Mouse (Mus musculus) mouse trophoblast stem cell (cell line): ENCODE data around the gene Prdm16.

Experiments
- in situ Hi-C, 2 experiments: fragments of 300-500 bp; cut with MseI, MboI; formaldehyde crosslinking; loops; 2 replicates in 1 of 2; 3 replicates in 1 of 2; pipeline ENCODE4 v1.15.1; 2025

The Prdm16 gene

GRCm38 (mm10) chr4:154480544-154481260 lies 156.0 kb downstream of the Prdm16 start:
- in situ Hi-C loops: no loop called here

- in situ Hi-C loops: no loop called here
Measured at GRCm38 (mm10) chr4:154480143-154480542, 156.5 kb downstream of the Prdm16 start.

GRCm38 (mm10) chr4:154478933-154479613 lies 157.6 kb downstream of the Prdm16 start:
- in situ Hi-C loops: no loop called here

- in situ Hi-C loops: no loop called here
Measured at GRCm38 (mm10) chr4:154473571-154474307, 162.9 kb downstream of the Prdm16 start.

GRCm38 (mm10) chr4:154472569-154472968 lies 164.1 kb downstream of the Prdm16 start:
- in situ Hi-C loops: no loop called here

GRCm38 (mm10) chr4:154471447-154472101 lies 165.1 kb downstream of the Prdm16 start:
- in situ Hi-C loops: no loop called here

GRCm38 (mm10) chr4:154466305-154466704 lies 170.4 kb downstream of the Prdm16 start:
- in situ Hi-C loops: no loop called here

GRCm38 (mm10) chr4:154465123-154465522 lies 171.6 kb downstream of the Prdm16 start:
- in situ Hi-C loops: no loop called here

GRCm38 (mm10) chr4:154460021-154460420 lies 176.7 kb downstream of the Prdm16 start:
- in situ Hi-C loops: no loop called here

GRCm38 (mm10) chr4:154457756-154458155 lies 178.9 kb downstream of the Prdm16 start:
- in situ Hi-C loops: no loop called here

- in situ Hi-C loops: no loop called here
Measured at GRCm38 (mm10) chr4:154456265-154456822, 180.3 kb downstream of the Prdm16 start.

GRCm38 (mm10) chr4:154450441-154450840 lies 186.2 kb downstream of the Prdm16 start:
- in situ Hi-C loops: no loop called here

GRCm38 (mm10) chr4:154450036-154450435 lies 186.6 kb downstream of the Prdm16 start:
- in situ Hi-C loops: no loop called here

GRCm38 (mm10) chr4:154449343-154449742 lies 187.3 kb downstream of the Prdm16 start:
- in situ Hi-C loops: no loop called here

- in situ Hi-C loops: no loop called here
Measured at GRCm38 (mm10) chr4:154445721-154446120, 191.0 kb downstream of the Prdm16 start.

GRCm38 (mm10) chr4:154442645-154443304 lies 193.9 kb downstream of the Prdm16 start:
- in situ Hi-C loops: no loop called here

- in situ Hi-C loops: no loop called here
Measured at GRCm38 (mm10) chr4:154439455-154440052, 197.1 kb downstream of the Prdm16 start.

GRCm38 (mm10) chr4:154438610-154439009 lies 198.1 kb downstream of the Prdm16 start:
- in situ Hi-C loops: no loop called here

- in situ Hi-C loops: no loop called here
Measured at GRCm38 (mm10) chr4:154429770-154430169, 206.9 kb downstream of the Prdm16 start.

- in situ Hi-C loops: no loop called here
Measured at GRCm38 (mm10) chr4:154426901-154427300, 209.8 kb downstream of the Prdm16 start.

GRCm38 (mm10) chr4:154425284-154425683 lies 211.4 kb downstream of the Prdm16 start:
- in situ Hi-C loops: no loop called here
